Mouse (Mus musculus): Measurements from ENCODE around the gene Hpcal4. TPM values are rescaled to one million over a fixed set of nuclear protein-coding genes. Genes with fewer than 3 reads are reported as not detected.

Gene Hpcal4
- polyA plus RNA-seq, 1 experiment from 2014 or later: 43.0 TPM

DNA sequence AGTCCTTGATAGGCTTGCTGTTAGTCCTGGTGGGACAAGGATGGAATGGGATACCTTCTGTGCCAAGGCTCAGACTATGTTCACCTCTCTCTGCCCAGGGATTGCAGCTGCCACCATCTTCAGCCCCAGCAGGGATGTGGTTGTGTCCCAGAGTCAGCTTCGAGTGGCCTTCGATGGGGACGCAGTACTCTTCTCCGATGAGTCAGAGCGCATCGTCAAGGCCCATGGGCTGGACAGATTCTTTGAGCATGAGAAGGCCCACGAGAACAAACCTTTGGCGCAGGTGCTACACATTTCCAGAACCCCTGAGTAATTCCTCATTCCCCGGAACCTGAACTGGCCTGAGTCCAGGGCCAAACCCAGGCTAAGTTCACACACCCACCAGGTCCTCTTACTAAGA lies 30.9 kb downstream of the Hpcal4 start:
- 96% methylated on average over 9 of the region's 9 CpGs for WGBS

DNA sequence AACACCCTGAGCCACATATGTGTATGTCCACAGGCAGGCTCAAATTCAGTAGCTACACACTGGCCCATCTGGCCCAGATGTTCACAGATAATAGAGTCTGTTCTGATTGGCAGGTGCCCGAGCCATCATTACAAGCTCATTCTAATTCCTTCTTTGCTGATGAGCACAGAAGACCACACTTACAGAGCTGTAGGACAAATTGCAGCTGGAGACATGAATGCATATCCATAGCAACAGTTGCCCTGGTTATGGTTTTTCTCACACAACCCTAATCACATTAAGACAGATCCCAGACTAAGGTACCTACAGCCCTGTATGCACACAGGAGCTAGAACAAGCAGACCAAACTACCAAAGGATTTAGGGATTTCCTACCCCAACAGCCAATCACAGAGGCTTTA lies 32.3 kb downstream of the Hpcal4 start:
- Histone ChIP-seq H3K27me3 (ENCODE audit: control insufficient read depth, insufficient read depth, low read length) (no peaks in the 10 kb centered on the region), H3K27ac (ENCODE audit: low read depth, low read length) (no peak overlapping the region), H3K36me3 (ENCODE audit: control insufficient read depth, insufficient read depth, low read length) (no peaks in the 10 kb centered on the region), H3K4me3 (ENCODE audit: low read depth, low read length) (no peak overlapping the region), H3K4me2 (ENCODE audit: low read depth, low read length) (no peak overlapping the region), H3K9me3 (ENCODE audit: control insufficient read depth, low read length) (no peaks in the 10 kb centered on the region), H3K4me1 (ENCODE audit: control insufficient read depth, insufficient read depth, low read length) (no peaks in the 10 kb centered on the region), H3K9ac (replicated peaks; ENCODE audit: low read depth, low read length) (no peak overlapping the region)
- ATAC-seq (ENCODE audit: low read depth): no peak
- 80% methylated on average over 1 of the region's 1 CpGs for WGBS

More for the DNA sequence above, 30.9 kb downstream of the Hpcal4 start:
- no peak overlapping the region for H3K4me2 ChIP-seq (ENCODE audit: low read depth, low read length)
- no peaks in the 10 kb centered on the region for H3K4me1 ChIP-seq (ENCODE audit: control insufficient read depth, insufficient read depth, low read length)
- H3K9ac ChIP-seq (replicated peaks; ENCODE audit: low read depth, low read length): no peak overlapping the region
- no peaks in the 10 kb centered on the region for H3K27me3 ChIP-seq (ENCODE audit: control insufficient read depth, insufficient read depth, low read length)
- no peak overlapping the region for H3K27ac ChIP-seq (ENCODE audit: low read depth, low read length)
- no peaks in the 10 kb centered on the region for H3K36me3 ChIP-seq (ENCODE audit: control insufficient read depth, insufficient read depth, low read length)
- no peak for ATAC-seq (ENCODE audit: low read depth)
- H3K9me3 ChIP-seq (ENCODE audit: control insufficient read depth, low read length): no peaks in the 10 kb centered on the region
- H3K4me3 ChIP-seq (ENCODE audit: low read depth, low read length): no peak overlapping the region

DNA sequence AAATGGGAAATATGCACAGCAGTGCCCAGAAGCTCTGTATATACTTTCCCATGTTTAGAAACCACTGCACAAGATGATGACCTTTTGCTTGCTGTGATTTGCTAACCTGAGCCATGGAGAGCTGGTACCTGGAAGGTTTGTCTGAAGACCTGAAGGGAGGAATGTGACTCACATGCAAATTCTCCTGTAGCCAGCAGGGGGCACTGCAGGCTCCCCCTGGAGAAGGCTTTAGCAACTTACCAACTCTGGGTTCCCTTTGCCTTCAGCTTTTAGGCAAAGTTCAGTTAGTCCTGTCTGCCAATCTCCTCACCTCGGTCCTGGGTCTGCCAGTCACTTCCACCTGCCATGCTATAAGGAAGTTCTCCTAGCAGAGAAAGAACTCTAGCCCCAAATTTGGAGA lies 33.8 kb downstream of the Hpcal4 start:
- no peak overlapping the region for H3K4me3 ChIP-seq (ENCODE audit: low read depth, low read length)
- no peaks in the 10 kb centered on the region for H3K36me3 ChIP-seq (ENCODE audit: control insufficient read depth, insufficient read depth, low read length)
- no peaks in the 10 kb centered on the region for H3K27me3 ChIP-seq (ENCODE audit: control insufficient read depth, insufficient read depth, low read length)
- no peak overlapping the region for H3K4me2 ChIP-seq (ENCODE audit: low read depth, low read length)
- no peak overlapping the region for H3K9ac ChIP-seq (replicated peaks; ENCODE audit: low read depth, low read length)
- no peak overlapping the region for H3K27ac ChIP-seq (ENCODE audit: low read depth, low read length)
- H3K9me3 ChIP-seq (ENCODE audit: control insufficient read depth, low read length): no peaks in the 10 kb centered on the region
- H3K4me1 ChIP-seq (ENCODE audit: control insufficient read depth, insufficient read depth, low read length): no peaks in the 10 kb centered on the region
- no peak for ATAC-seq (ENCODE audit: low read depth)
- 27% methylated on average over 1 of the region's 1 CpGs for WGBS

DNA sequence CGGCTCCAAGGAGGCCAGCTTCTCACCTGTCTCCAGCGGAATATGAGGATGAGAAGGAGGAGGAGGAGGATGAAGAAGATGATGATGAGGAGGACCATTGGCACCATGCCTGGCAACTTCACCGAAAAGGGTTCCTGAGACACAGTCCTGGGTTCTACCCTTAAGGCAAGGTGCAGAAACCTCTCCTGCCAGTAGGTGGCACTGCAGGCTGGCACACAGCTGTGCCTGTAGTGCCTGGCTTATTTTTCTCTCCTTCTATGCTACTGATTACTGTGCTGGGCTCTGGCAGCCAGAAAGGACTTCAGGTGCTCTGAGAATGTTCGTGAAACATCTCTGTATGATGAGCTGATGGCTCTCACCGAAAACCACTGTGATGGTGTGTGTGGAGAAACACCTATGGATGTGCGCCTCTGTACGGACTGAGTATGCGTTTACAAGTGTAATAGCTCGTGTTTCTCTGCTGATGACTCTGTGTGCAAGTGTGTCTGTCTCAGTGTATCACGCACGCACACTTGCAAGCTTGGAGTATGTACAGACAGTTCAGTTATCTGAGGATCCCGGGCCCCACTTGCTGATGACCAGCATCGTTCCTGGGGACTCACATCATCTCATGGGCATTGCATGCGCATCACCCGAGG lies 36.8 kb downstream of the Hpcal4 start:
- Histone ChIP-seq H3K9me3 (ENCODE audit: control insufficient read depth, low read length) (no peaks in the 10 kb centered on the region), H3K27ac (ENCODE audit: low read depth, low read length) (no peak overlapping the region), H3K27me3 (ENCODE audit: control insufficient read depth, insufficient read depth, low read length) (no peaks in the 10 kb centered on the region), H3K9ac (replicated peaks; ENCODE audit: low read depth, low read length) (no peak overlapping the region), H3K4me1 (ENCODE audit: control insufficient read depth, insufficient read depth, low read length) (no peaks in the 10 kb centered on the region), H3K4me2 (ENCODE audit: low read depth, low read length) (no peak overlapping the region), H3K36me3 (ENCODE audit: control insufficient read depth, insufficient read depth, low read length) (no peaks in the 10 kb centered on the region), H3K4me3 (ENCODE audit: low read depth, low read length) (no peak overlapping the region)
- WGBS: 70% methylated on average over 15 of the region's 15 CpGs
- peak; percentile 87 for ATAC-seq (ENCODE audit: low read depth)

DNA sequence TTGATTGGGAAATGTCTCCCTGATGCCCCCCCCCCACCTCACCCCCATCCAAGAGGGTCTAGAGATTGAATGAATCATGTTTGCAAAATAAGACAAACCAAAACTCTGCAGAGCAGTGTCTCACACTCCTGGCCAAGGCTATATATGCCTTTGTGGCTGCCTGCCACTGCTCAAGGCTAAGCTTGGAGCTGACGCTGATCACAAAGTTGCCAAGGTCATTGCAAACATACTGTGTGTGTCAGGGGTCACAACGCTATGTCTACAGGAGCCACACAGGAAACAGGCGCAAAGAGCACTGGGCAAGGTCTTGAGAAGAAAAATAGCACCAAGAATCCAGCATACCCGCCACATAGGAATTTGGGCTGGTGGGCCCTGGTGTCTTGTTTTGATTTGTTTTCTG lies 37.6 kb downstream of the Hpcal4 start:
- 85% methylated on average over 4 of the region's 4 CpGs for WGBS
- H3K4me1 ChIP-seq (ENCODE audit: control insufficient read depth, insufficient read depth, low read length): no peaks in the 10 kb centered on the region
- ATAC-seq (ENCODE audit: low read depth): no peak

DNA sequence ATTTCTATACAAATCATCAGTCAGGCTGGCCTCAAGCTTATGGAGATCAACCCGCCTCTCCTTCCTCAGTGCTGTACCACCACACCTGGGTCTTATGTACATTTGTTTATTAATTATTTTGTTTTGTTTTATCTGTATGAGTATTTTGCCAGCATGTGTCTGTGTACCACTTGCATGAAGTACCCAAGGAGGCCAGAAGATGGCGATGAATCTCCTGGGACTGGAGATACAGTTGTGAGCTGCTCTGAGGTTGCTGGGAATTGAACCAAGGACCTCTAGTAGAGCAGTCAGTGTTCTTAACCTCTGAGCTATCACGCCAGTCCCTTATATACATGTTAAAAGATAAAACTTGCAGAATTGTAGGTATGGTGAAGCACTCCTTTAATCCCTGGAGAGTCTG lies 40.3 kb downstream of the Hpcal4 start:
- Histone ChIP-seq H3K36me3 (ENCODE audit: control insufficient read depth, insufficient read depth, low read length) (no peaks in the 10 kb centered on the region), H3K9ac (replicated peaks; ENCODE audit: low read depth, low read length) (no peak overlapping the region), H3K9me3 (ENCODE audit: control insufficient read depth, low read length) (no peaks in the 10 kb centered on the region), H3K4me1 (ENCODE audit: control insufficient read depth, insufficient read depth, low read length) (0 out of 2 replicates have a peak, but pooled peaks cover 2% of the 10 kb centered on the region), H3K4me2 (ENCODE audit: low read depth, low read length) (no peak overlapping the region), H3K27me3 (ENCODE audit: control insufficient read depth, insufficient read depth, low read length) (no peaks in the 10 kb centered on the region), H3K27ac (ENCODE audit: low read depth, low read length) (no peak overlapping the region), H3K4me3 (ENCODE audit: low read depth, low read length) (no peak overlapping the region)
- ATAC-seq (ENCODE audit: low read depth): no peak
- WGBS: 50% methylated on average over 3 of the region's 3 CpGs

More for the DNA sequence above, 37.6 kb downstream of the Hpcal4 start:
- Histone ChIP-seq H3K9me3 (ENCODE audit: control insufficient read depth, low read length) (no peaks in the 10 kb centered on the region), H3K9ac (replicated peaks; ENCODE audit: low read depth, low read length) (no peak overlapping the region), H3K4me2 (ENCODE audit: low read depth, low read length) (no peak overlapping the region), H3K27ac (ENCODE audit: low read depth, low read length) (no peak overlapping the region), H3K36me3 (ENCODE audit: control insufficient read depth, insufficient read depth, low read length) (no peaks in the 10 kb centered on the region), H3K27me3 (ENCODE audit: control insufficient read depth, insufficient read depth, low read length) (no peaks in the 10 kb centered on the region), H3K4me3 (ENCODE audit: low read depth, low read length) (no peak overlapping the region)

DNA sequence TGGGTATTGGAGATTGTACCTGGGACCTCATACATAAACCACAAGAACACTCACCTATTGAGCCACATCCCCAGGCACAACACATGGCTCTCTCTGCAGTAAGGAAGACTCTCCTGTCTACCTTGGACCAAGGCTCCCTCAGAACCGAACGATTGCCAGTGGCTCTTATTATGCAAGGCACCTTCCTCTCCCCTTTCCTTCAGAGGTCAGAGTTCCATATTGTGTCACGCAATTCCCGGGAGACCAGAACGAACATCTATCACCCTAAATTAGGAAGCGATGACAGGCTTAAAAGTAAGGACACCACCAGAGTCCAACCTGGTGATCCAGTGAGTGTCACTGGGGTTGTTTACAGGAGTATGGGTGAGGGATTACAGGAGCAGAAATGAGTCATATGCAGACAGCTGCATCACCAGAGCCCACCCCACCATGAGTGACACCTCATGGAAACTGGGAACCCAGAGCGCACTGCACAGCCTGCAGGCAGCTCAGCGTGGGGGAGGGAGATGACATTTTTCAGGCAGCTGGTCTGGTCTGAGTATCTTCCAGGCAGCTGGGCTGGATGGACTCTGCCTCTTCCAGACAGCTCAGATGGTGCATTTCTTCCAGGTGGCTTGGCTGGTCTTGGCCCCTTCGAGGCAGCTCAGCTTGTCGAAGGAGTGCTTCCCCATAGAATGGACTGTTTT lies 42.8 kb downstream of the Hpcal4 start:
- Histone ChIP-seq H3K4me1 (ENCODE audit: control insufficient read depth, insufficient read depth, low read length) (0 out of 2 replicates have a peak, but pooled peaks cover 2% of the 10 kb centered on the region), H3K9ac (replicated peaks; ENCODE audit: low read depth, low read length) (no peak overlapping the region), H3K27me3 (ENCODE audit: control insufficient read depth, insufficient read depth, low read length) (no peaks in the 10 kb centered on the region), H3K36me3 (ENCODE audit: control insufficient read depth, insufficient read depth, low read length) (no peaks in the 10 kb centered on the region), H3K27ac (ENCODE audit: low read depth, low read length) (no peak overlapping the region), H3K9me3 (ENCODE audit: control insufficient read depth, low read length) (no peaks in the 10 kb centered on the region), H3K4me3 (ENCODE audit: low read depth, low read length) (no peak overlapping the region), H3K4me2 (ENCODE audit: low read depth, low read length) (no peak overlapping the region)
- no peak for ATAC-seq (ENCODE audit: low read depth)
- WGBS: 75% methylated on average over 10 of the region's 10 CpGs

DNA sequence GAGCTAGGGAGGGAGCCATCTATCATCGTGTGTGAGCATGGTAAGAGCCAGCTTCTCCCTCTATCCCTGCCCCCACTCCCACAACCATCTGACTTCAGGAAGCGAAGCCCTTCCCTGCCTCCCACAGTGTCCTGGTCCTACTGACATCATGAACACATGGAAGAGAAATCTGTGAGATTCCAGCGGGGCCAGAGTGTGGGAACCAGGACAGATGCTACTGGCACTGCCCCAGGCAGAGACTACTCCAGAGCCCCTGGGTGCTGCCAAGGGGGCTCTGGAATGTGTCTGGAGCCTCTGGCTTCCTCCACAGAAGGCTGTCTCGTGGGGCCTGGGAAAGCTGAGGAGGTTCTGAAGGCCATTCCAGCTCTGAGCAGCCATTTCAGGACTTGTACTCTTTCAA lies 44.7 kb downstream of the Hpcal4 start:
- 40% methylated on average over 4 of the region's 4 CpGs for WGBS
- Histone ChIP-seq H3K27ac (ENCODE audit: low read depth, low read length) (peak overlapping the region; percentile 48; the same call in 1 of the 2 replicates), H3K9me3 (ENCODE audit: control insufficient read depth, low read length) (no peaks in the 10 kb centered on the region), H3K27me3 (ENCODE audit: control insufficient read depth, insufficient read depth, low read length) (peaks cover 4% of the 10 kb centered on the region; the same call in 1 of the 2 replicates), H3K4me2 (ENCODE audit: low read depth, low read length) (no peak overlapping the region), H3K9ac (replicated peaks; ENCODE audit: low read depth, low read length) (no peak overlapping the region), H3K4me3 (ENCODE audit: low read depth, low read length) (no peak overlapping the region), H3K4me1 (ENCODE audit: control insufficient read depth, insufficient read depth, low read length) (0 out of 2 replicates have a peak, but pooled peaks cover 2% of the 10 kb centered on the region), H3K36me3 (ENCODE audit: control insufficient read depth, insufficient read depth, low read length) (no peaks in the 10 kb centered on the region)
- no peak for ATAC-seq (ENCODE audit: low read depth)

DNA sequence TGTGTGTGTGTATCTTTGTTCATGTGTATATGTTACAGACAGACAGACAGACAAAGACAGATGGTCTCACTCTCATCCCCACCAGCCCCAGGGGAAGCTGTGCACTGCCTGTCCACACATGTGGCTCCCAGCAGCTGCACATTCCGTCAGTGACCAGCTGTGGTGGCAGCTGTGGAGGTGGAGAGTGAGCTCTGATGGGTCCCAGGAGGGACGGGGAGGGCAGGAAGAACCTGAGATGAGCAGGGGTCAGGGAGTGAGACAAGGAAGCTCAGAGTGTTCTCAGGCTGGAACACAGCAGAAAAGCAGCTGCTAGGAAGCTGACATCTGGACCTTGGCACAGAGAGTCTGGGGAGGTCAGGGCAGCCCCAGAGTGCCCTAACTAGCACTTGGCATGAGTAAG lies 45.2 kb downstream of the Hpcal4 start:
- no peak for ATAC-seq (ENCODE audit: low read depth)
- 0 out of 2 replicates have a peak overlapping the region, but pooled peaks have one; percentile 48 for H3K27ac ChIP-seq (ENCODE audit: low read depth, low read length)

More for the DNA sequence above, 45.2 kb downstream of the Hpcal4 start:
- Histone ChIP-seq H3K36me3 (ENCODE audit: control insufficient read depth, insufficient read depth, low read length) (no peaks in the 10 kb centered on the region), H3K9me3 (ENCODE audit: control insufficient read depth, low read length) (no peaks in the 10 kb centered on the region), H3K4me3 (ENCODE audit: low read depth, low read length) (no peak overlapping the region), H3K27me3 (ENCODE audit: control insufficient read depth, insufficient read depth, low read length) (peaks cover 5% of the 10 kb centered on the region; the same call in 1 of the 2 replicates), H3K4me1 (ENCODE audit: control insufficient read depth, insufficient read depth, low read length) (0 out of 2 replicates have a peak, but pooled peaks cover 2% of the 10 kb centered on the region), H3K9ac (replicated peaks; ENCODE audit: low read depth, low read length) (no peak overlapping the region), H3K4me2 (ENCODE audit: low read depth, low read length) (no peak overlapping the region)
- 38% methylated on average over 2 of the region's 2 CpGs for WGBS

All from neural tube, embryonic 14.5 days (tissue).